Mouse (Mus musculus): ENCODE measurements around the gene Sox14.

Sox14 gene

GRCm38 (mm10) chr9:99875618-99876372, at the start of gene Sox14:
Sox14 (minus strand) TSS chr9:99876170.
- DNase-seq (ENCODE audit: extremely low read depth, low read depth): no peak

- no peak for DNase-seq (ENCODE audit: extremely low read depth, low read depth)
Observed at GRCm38 (mm10) chr9:99879311-99879710, 3.3 kb upstream of the Sox14 start.

- no peak for DNase-seq (ENCODE audit: extremely low read depth, low read depth)
Observed at GRCm38 (mm10) chr9:99878588-99878987, 2.6 kb upstream of the Sox14 start.

GRCm38 (mm10) chr9:99877056-99877546, 1.1 kb upstream of the Sox14 start:
- DNase-seq (ENCODE audit: extremely low read depth, low read depth): no peak

GRCm38 (mm10) chr9:99876373-99877055, 544 bp upstream of the Sox14 start:
- DNase-seq (ENCODE audit: extremely low read depth, low read depth): no peak

- no peak for DNase-seq (ENCODE audit: extremely low read depth, low read depth)
Observed at GRCm38 (mm10) chr9:99874735-99875617, 994 bp downstream of the Sox14 start.

GRCm38 (mm10) chr9:99873721-99874120, 2.2 kb downstream of the Sox14 start:
- no peak for DNase-seq (ENCODE audit: extremely low read depth, low read depth)

- DNase-seq (ENCODE audit: extremely low read depth, low read depth): no peak
Observed at GRCm38 (mm10) chr9:99873116-99873620, 2.8 kb downstream of the Sox14 start.

- DNase-seq (ENCODE audit: extremely low read depth, low read depth): no peak
Observed at GRCm38 (mm10) chr9:99872204-99873115, 3.5 kb downstream of the Sox14 start.

- no peak for DNase-seq (ENCODE audit: extremely low read depth, low read depth)
Observed at GRCm38 (mm10) chr9:99871556-99872203, 4.3 kb downstream of the Sox14 start.

GRCm38 (mm10) chr9:99870780-99871555, 5.0 kb downstream of the Sox14 start:
- no peak for DNase-seq (ENCODE audit: extremely low read depth, low read depth)

GRCm38 (mm10) chr9:99869936-99870779, 5.8 kb downstream of the Sox14 start:
- no peak for DNase-seq (ENCODE audit: extremely low read depth, low read depth)

GRCm38 (mm10) chr9:99869275-99869674, 6.7 kb downstream of the Sox14 start:
- no peak for DNase-seq (ENCODE audit: extremely low read depth, low read depth)

- DNase-seq (ENCODE audit: extremely low read depth, low read depth): no peak
Observed at GRCm38 (mm10) chr9:99868606-99869005, 7.4 kb downstream of the Sox14 start.

GRCm38 (mm10) chr9:99868054-99868453, 7.9 kb downstream of the Sox14 start:
- no peak for DNase-seq (ENCODE audit: extremely low read depth, low read depth)

GRCm38 (mm10) chr9:99862936-99863335, 13.0 kb downstream of the Sox14 start:
- DNase-seq (ENCODE audit: extremely low read depth, low read depth): no peak

GRCm38 (mm10) chr9:99854486-99854885, 21.5 kb downstream of the Sox14 start:
- no peak for DNase-seq (ENCODE audit: extremely low read depth, low read depth)

- no peak for DNase-seq (ENCODE audit: extremely low read depth, low read depth)
Observed at GRCm38 (mm10) chr9:99853356-99853755, 22.6 kb downstream of the Sox14 start.

Measured in MEL-GATA-1-ER (cell line).